Mouse (Mus musculus) spleen, adult 2 months (tissue): ENCODE measurements around the gene Ugt1a10. TPM values are rescaled to one million over a fixed set of nuclear protein-coding genes. Genes with fewer than 3 reads are reported as not detected.

Source experiments
- DNase-seq, 2 experiments: peaks; one replicate each; pipeline versions ENCODE4 v3.0.0 to v3.0.0-alpha.2; 2012 to 2021; ENCODE audit warnings: low spot score in 2 of 2, low read depth in 1 of 2
- H3K27ac ChIP-seq: fragments of 200-500 bp; 2 replicates; pipeline ENCODE4 v1.5.1; 2012; ENCODE audit warnings: low read length, inconsistent platforms; ENCODE audit not compliant: insufficient read depth
- H3K27me3 ChIP-seq: fragments of 200-500 bp; 2 replicates; pipeline ENCODE4 v1.6.1; 2012; ENCODE audit warnings: mild to moderate bottlenecking, moderate library complexity, low read length, inconsistent platforms; ENCODE audit not compliant: control insufficient read depth, insufficient read depth
- H3K36me3 ChIP-seq: fragments of 200-500 bp; 2 replicates; pipeline ENCODE4 v1.6.1; 2012; ENCODE audit warnings: mild to moderate bottlenecking, low read length, inconsistent platforms; ENCODE audit not compliant: control insufficient read depth, insufficient read depth
- H3K4me1 ChIP-seq: fragments of 200-500 bp; 2 replicates; pipeline ENCODE4 v1.6.1; 2011; ENCODE audit warnings: inconsistent platforms; ENCODE audit not compliant: control insufficient read depth, insufficient read depth, insufficient read length
- H3K4me3 ChIP-seq: fragments of 200-500 bp; 2 replicates; pipeline ENCODE4 v1.5.1; 2011; ENCODE audit warnings: mild to moderate bottlenecking, inconsistent platforms; ENCODE audit not compliant: insufficient read depth, insufficient read length; ENCODE audit errors: extremely low read depth
- CTCF ChIP-seq: fragments of 200-500 bp; IDR thresholded peaks from 2 replicates; pipeline ENCODE4 v1.5.1; 2011; ENCODE audit warnings: mild to moderate bottlenecking, inconsistent platforms; ENCODE audit not compliant: insufficient read depth, insufficient read length, insufficient replicate concordance; ENCODE audit errors: extremely low read depth
- POLR2A ChIP-seq: fragments of 200-500 bp; IDR thresholded peaks from 2 replicates; pipeline ENCODE4 v1.6.1; 2011; ENCODE audit warnings: low read depth, low read length, inconsistent platforms
- WGBS: fragments of 180-500 bp; shearing (Covaris S2); methylation state at CpG from one replicate; pipeline ENCODE4 v1.1.7; 2018; 5-methylcytosine and 5-hydroxymethylcytosine counted together
- polyA plus RNA-seq: library from polyadenylated mRNA; depleted of rRNA; stranded (reverse); fragments of >200 nt; gene quantifications from 2 replicates; pipeline ENCODE4 v1.2.3, GENCODE M21; 2012

Gene Ugt1a10
- polyA plus RNA-seq, 1 experiment, result not detected

DNA sequence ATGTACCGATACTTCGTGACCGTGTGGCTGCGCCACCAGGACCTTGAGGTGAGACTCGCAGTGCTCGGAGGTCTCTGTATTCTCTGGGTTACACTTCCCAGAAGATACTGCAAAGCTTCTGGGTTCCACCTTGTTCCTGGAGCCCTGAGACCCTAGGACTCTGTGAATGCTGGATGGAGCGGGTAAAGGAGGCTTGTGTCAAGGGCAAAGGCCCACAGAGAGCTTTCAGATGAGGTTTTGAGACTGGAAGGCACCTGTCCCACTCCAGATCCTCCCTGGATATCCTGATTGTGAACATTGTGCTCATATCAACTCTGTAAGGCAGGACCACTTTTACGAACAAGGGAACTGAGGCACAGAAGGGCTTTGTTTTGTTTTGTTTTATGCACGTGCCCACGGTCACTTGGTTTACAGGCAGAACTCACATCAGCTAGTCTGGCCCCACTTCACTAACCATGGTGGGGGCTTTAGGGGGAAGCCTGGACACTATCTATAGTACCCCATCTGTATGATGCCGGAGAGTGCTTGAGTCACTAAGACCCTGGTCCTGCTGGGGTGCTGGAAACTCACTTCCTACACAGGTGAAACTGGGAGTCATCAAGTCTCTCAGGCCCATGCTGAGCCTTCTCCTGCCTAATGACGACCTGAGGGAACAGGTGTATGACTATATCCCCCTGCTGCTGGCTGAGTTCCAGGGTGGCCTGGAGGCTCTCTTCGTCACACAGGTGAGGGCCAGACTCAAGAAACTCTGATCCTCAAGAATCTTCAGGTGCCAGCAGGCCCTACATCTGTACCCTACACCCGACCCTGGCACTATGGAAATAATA lies 178.4 kb downstream of the Ugt1a10 start:
- Histone ChIP-seq H3K4me1 (no peaks in the 10 kb centered on the region), H3K4me3 (no peak overlapping the region), H3K27me3 (no peaks in the 10 kb centered on the region), H3K27ac (no peak overlapping the region), H3K36me3 (no peaks in the 10 kb centered on the region)
- 67% methylated on average over 14 of the region's 14 CpGs for WGBS
- DNase-seq, result no peak
- no peak for TF ChIP-seq CTCF
- TF ChIP-seq POLR2A, result no peak

DNA sequence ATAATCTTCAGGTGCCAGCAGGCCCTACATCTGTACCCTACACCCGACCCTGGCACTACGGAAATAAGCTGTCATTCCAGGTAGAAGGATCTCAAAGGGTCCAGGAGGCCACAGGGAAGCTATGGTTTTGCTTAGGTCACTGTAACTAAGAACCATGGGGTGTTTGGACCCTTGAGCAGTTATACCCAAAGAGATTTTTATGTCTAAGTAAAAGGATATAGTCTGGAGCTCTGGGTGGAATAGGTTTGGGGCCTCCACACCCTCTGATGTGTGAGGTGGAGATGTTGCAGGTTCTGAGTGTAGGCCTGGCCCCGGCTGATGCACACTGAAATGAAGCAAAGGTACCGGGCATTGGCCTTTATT lies 179.0 kb downstream of the Ugt1a10 start:
- H3K36me3 ChIP-seq, result no peaks in the 10 kb centered on the region

DNA sequence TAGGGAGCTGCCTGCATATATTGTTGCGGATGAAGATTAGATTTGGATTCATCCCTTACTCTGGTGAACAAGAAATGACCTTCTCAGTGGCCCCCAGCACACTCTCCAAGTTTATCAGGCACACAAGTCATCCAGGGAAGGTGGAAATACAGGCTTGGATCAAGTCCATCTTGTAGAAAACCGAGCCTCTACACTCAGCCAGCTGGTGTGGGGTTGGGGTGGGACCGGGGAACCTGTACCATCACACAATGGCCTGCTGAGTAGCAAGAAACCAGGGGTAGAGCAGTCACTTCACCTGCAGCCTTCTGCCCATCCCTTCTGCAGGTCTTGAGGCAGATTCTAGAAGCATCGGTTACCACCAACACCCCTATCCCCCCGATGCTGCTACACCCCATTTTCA lies 179.5 kb downstream of the Ugt1a10 start:
- no peak overlapping the region for H3K27ac ChIP-seq
- H3K27me3 ChIP-seq, result no peaks in the 10 kb centered on the region
- TF ChIP-seq CTCF, result no peak
- no peak for TF ChIP-seq POLR2A
- 43% methylated on average over 5 of the region's 5 CpGs for WGBS
- no peak for DNase-seq
- H3K4me3 ChIP-seq, result no peak overlapping the region
- H3K36me3 ChIP-seq, result no peaks in the 10 kb centered on the region
- no peaks in the 10 kb centered on the region for H3K4me1 ChIP-seq

More for the DNA sequence above, 179.0 kb downstream of the Ugt1a10 start:
- Histone ChIP-seq H3K27ac (no peak overlapping the region), H3K27me3 (no peaks in the 10 kb centered on the region), H3K4me1 (no peaks in the 10 kb centered on the region), H3K4me3 (no peak overlapping the region)
- WGBS, result 64% methylated on average over 4 of the region's 4 CpGs
- no peak for DNase-seq
- TF ChIP-seq POLR2A (no peak), CTCF (no peak)

DNA sequence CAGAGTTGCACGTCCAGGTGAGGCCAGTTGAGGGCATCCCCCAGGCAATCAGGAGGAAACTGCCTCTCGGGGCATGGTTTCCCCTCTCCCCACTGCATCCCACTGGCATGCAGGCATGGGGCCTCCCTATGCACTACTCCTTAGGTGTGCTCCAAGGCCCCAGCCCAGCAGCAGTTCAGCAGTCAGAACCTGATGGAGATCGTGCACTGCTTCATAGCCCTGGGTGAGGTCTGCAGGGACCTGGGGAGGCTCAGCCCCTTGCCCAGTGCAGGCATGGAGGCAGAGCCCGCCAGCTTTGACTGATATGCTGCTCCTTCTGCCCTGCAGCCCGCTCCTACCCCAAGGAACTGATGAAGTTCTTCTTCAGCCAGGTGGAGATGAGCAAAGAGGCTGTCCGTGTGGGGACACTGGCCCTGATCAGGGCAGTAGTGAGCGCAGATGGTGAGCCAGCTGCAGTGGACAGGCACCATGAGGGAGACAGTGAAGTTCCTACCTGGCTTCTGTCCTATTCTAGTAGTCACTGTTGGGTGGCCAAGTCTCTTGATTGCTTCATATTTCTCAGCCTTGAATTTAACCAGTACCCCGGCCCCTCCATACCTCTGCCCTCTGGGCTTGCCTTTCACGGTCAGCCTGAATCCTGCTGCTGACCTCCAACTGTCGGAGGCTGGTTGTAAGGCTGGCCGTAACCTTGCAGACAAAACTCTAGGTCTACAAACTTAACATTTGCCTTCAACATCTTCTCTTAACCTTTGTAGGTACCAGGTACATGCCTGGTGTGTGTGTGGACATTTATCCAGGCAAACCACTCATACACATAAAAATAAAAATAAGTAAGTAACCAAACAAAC lies 180.1 kb downstream of the Ugt1a10 start:
- H3K27ac ChIP-seq, result no peak overlapping the region
- no peaks in the 10 kb centered on the region for H3K27me3 ChIP-seq
- H3K36me3 ChIP-seq, result no peaks in the 10 kb centered on the region
- no peaks in the 10 kb centered on the region for H3K4me1 ChIP-seq
- 66% methylated on average over 11 of the region's 11 CpGs for WGBS
- no peak for TF ChIP-seq CTCF
- TF ChIP-seq POLR2A, result no peak
- H3K4me3 ChIP-seq, result no peak overlapping the region
- no peak for DNase-seq

DNA sequence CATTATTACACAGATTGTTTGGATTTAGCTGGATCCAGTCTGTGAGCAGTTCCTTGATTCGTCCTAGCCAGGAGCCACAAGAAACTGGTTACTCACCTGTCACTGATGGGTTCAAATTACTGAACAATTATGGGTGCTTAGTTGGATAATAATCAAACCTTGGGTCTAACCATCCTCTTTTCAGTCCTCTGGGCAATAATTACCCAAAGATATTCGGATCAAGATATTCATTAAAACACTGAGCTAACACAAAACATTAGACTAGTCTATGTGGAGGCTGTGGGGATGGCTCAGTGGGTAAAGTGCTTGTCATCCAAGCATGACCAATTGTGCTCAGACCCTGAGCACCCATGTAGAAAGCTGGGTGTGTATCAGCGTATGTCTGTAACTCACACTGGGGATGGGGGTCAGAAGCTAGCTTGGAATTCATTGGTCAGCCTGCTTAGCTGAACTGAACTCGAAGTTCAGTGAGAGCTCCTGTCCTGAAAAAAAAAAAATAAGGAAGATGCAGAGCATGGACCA lies 180.8 kb downstream of the Ugt1a10 start:
- Histone ChIP-seq H3K36me3 (no peaks in the 10 kb centered on the region), H3K27ac (no peak overlapping the region), H3K4me3 (no peak overlapping the region), H3K27me3 (no peaks in the 10 kb centered on the region), H3K4me1 (no peaks in the 10 kb centered on the region)
- DNase-seq, result no peak
- 62% methylated on average over 4 of the region's 4 CpGs for WGBS
- TF ChIP-seq POLR2A, result no peak
- TF ChIP-seq CTCF, result no peak

DNA sequence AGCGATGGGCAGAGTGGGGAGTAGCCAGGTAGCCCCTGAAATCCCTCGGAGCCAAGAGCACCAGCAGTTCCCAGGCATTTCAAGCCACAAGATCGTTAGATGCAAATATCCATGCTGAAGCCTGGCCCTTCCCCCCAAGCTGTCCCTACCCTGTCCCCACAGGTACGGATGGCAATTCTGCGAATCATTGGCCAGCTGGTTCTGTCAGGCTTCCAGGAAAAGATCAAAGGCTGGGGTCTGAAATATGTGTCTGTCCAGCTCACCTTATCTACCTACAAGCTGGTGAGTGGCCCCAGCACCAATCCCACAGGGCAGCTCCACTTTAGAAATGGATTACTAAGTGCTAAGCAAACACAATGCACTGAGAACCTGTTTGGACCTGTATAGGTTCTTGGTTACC lies 182.1 kb downstream of the Ugt1a10 start:
- H3K4me1 ChIP-seq, result no peaks in the 10 kb centered on the region
- no peaks in the 10 kb centered on the region for H3K27me3 ChIP-seq
- H3K36me3 ChIP-seq, result no peaks in the 10 kb centered on the region
- no peak for DNase-seq
- TF ChIP-seq POLR2A (no peak), CTCF (no peak)
- no peak overlapping the region for H3K27ac ChIP-seq
- WGBS, result 76% methylated on average over 5 of the region's 5 CpGs
- H3K4me3 ChIP-seq, result no peak overlapping the region
